9 mouse cellular contexts compared by ENCODE assay signal in the genomic region with DNA sequence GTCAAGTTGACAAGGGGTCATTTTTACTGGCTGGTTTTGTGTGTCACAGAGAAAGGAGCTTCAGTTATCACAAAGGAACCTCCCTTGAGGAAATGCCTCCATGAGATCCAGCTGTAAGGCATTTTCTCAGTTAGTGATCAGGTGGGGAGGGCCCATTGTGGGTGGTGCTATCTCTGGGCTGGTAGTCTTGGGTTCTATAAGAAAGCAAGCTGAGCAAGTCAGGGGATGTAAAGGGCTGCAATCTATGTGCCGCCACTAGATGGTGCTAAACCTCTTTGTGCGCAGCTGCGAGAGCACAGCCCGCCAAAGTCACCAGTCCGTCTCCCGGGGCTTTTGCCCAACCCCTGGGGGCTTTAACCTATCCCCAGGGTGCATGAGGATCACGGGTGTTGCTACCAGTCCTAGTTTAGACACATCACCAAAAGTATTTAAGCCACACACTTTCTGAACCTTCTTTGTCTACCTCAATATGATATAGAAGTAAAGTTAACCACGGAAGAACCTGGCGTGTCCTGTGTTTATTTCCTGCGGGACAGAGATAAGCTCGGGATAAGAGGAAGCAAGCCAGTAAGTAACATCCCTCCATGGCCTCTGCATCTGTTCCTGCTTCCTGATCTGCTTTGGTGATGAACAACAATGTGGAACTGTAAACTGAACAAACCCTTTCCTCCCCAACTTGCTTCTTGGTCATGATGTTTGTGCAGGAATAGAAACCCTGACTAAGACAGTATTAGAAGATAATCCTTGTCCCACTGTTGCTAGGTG. TPM values are rescaled to one million over a fixed set of nuclear protein-coding genes. Genes with fewer than 3 reads are reported as not detected.
A peak's percentile ranks its signal among the peaks of the same experiment; 100 is the strongest.
DNase-seq lines count a peak whose midpoint lies in the region; ATAC-seq and TF ChIP-seq lines count a peak whose summit lies in the region.
"Not testable (repeated sequence)": the region's sequence is repeated elsewhere in the genome, so short reads cannot be mapped to it uniquely, and the experiment has no call there.
"Had no signal": no experiment of that assay in that cellular context is flagged by ENCODE, and none has a peak within 500 bp of the region (broad histone marks: within the 10 kb centered on the region; RNA-seq: fewer than 3 reads in every experiment).

No protein-coding gene starts in this region.

- ATAC-seq in hindbrain, embryonic 15.5 days (ENCODE audit: low FRiP score, low read depth): peak; percentile 30; the same call in 1 of the 2 replicates

- H3K4me3 ChIP-seq in MEL (ENCODE audit: control insufficient read depth in 1 of 2, insufficient read depth in 1 of 2, low read depth in 2 of 2, low read length in 2 of 2): peak overlapping the region; percentile 53 to 65
- not testable (repeated sequence) for H3K4me3 ChIP-seq in hindbrain, embryonic 15.5 days; lung, adult 2 months (replicated peaks; ENCODE audit: extremely low read depth, low read depth, low read length); thymus, adult 2 months (ENCODE audit: control insufficient read depth, insufficient read depth, low read length)

- H3K27ac ChIP-seq in MEL (ENCODE audit: control insufficient read depth, low read depth, low read length): peak overlapping the region; percentile 7; the same call in 1 of the 2 replicates
- not testable (repeated sequence) for H3K27ac ChIP-seq in hindbrain, embryonic 15.5 days (replicated peaks); thymus, adult 2 months (ENCODE audit: control insufficient read depth, insufficient read depth, low read length)

- peak in 2 of 3 experiments; percentile 47 to 57; a peak in 4 of 6 replicates for TF ChIP-seq CTCF in MEL (IDR thresholded peaks at IDR 0.05 in 2 of 3, conservative IDR thresholded peaks at IDR 0.05 in 1 of 3; ENCODE audit: control insufficient read depth in 1 of 3, insufficient read depth in 1 of 3, low read depth in 2 of 3, low read length in 3 of 3, poor library complexity in 1 of 3, severe bottlenecking in 1 of 3)
- TF ChIP-seq CTCF in lung, adult 2 months (IDR thresholded peaks at IDR 0.05; ENCODE audit: insufficient read depth, low read length): peak; percentile 23; the same call in 1 of the 2 replicates
- TF ChIP-seq CTCF in thymus, adult 2 months (IDR thresholded peaks at IDR 0.05; ENCODE audit: borderline replicate concordance, control insufficient read depth, extremely low read depth, insufficient read depth, low read length, poor library complexity): not testable (repeated sequence)

- peak; percentile 83 for DNase-seq in MEL (ENCODE audit: low read depth, low spot score)
- peak; percentile 78 to 84 for DNase-seq in cerebellum, postnatal 25 days
- DNase-seq in gastrocnemius, adult 8-10 months (ENCODE audit: low spot score in 2 of 2): peak; percentile 36 to 47
- peak; percentile 78 to 79 for DNase-seq in layer of hippocampus, postnatal 10 days (ENCODE audit: low spot score in 2 of 2)
- DNase-seq in lung, adult 2 months: peak; percentile 60
- peak; percentile 31 for DNase-seq in ovary, adult 18-20 months (ENCODE audit: low spot score)
- peak; percentile 64 for DNase-seq in thymus, adult 2 months

- H3K9me3 ChIP-seq in MEL (replicated peaks; ENCODE audit: insufficient read depth, low read length); hindbrain, embryonic 15.5 days: not testable (repeated sequence)

- H3K4me2 ChIP-seq in hindbrain, embryonic 15.5 days: peak overlapping the region; percentile 44

- not testable (repeated sequence) for H3K4me1 ChIP-seq in MEL (ENCODE audit: control insufficient read depth in 1 of 2, insufficient read depth in 2 of 2, low read length in 2 of 2); hindbrain, embryonic 15.5 days (replicated peaks); lung, adult 2 months (ENCODE audit: control insufficient read depth, insufficient read depth, low read length); thymus, adult 2 months (replicated peaks; ENCODE audit: control insufficient read depth, insufficient read depth, low read length)

- not testable (repeated sequence) for TF ChIP-seq EP300 in MEL (IDR thresholded peaks at IDR 0.05; ENCODE audit: low read depth in 1 of 2, low read length in 2 of 2)

- H3K27me3 ChIP-seq in MEL (ENCODE audit: control insufficient read depth in 1 of 2, insufficient read depth in 2 of 2, low read length in 2 of 2); hindbrain, embryonic 15.5 days; thymus, adult 2 months (ENCODE audit: control insufficient read depth, insufficient read depth, low read length): not testable (repeated sequence)

- H3K36me3 ChIP-seq in MEL (ENCODE audit: control insufficient read depth in 1 of 2, insufficient read depth in 2 of 2, low read length in 2 of 2); hindbrain, embryonic 15.5 days; thymus, adult 2 months (ENCODE audit: control insufficient read depth, insufficient read depth, low read length): not testable (repeated sequence)

- peak; percentile 41 for TF ChIP-seq RAD21 in MEL (IDR thresholded peaks at IDR 0.05; ENCODE audit: low read depth, low read length)

- H3K79me2 ChIP-seq in MEL (ENCODE audit: control insufficient read depth, insufficient read depth, low read length, poor library complexity): not testable (repeated sequence)

- peak overlapping the region; percentile 44 for H3K9ac ChIP-seq in MEL (ENCODE audit: control insufficient read depth, low read depth, low read length, poor library complexity, severe bottlenecking)
- H3K9ac ChIP-seq in hindbrain, embryonic 15.5 days: not testable (repeated sequence)

- not testable (repeated sequence) for TF ChIP-seq POLR2A in MEL (IDR thresholded peaks at IDR 0.05; ENCODE audit: control insufficient read depth in 1 of 2, insufficient read depth in 1 of 2, low read depth in 1 of 2, low read length in 2 of 2, poor library complexity in 1 of 2); lung, adult 2 months (IDR thresholded peaks at IDR 0.05; ENCODE audit: borderline replicate concordance, extremely low read depth, low read depth, low read length); thymus, adult 2 months (IDR thresholded peaks at IDR 0.05; ENCODE audit: control insufficient read depth, extremely low read depth, insufficient read depth, low read length, poor library complexity)

- WGBS in hindbrain, embryonic 15.5 days: 10% methylated on average over 11 of the region's 11 CpGs
- WGBS in lung, adult 2 months: 4% methylated on average over 11 of the region's 11 CpGs
- WGBS in thymus, adult 2 months: 6% methylated on average over 11 of the region's 11 CpGs

TF ChIP-seq in MEL, 35 proteins besides CTCF, POLR2A, EP300 and RAD21 (continues in another document):
- TF ChIP-seq SMC3 (IDR thresholded peaks at IDR 0.05; ENCODE audit: low read depth, low read length) (peak; percentile 24; the same call in 1 of the 2 replicates), NRF1 (IDR thresholded peaks at IDR 0.05; ENCODE audit: insufficient read depth, low read depth, low read length, poor library complexity, severe bottlenecking) (peak; percentile 60)

RNA-seq across cellular contexts. Expression of gene Gpr35, which starts 6.1 kb away (rescaled TPM):
- total RNA-seq in MEL (2012; rRNA removed): not detected in 2 replicates
- under 1 TPM in 1 of 2 experiments, not detected in 1; 0.22 TPM for polyA plus RNA-seq in MEL (2012; ENCODE audit: insufficient read depth in 1 of 2, insufficient read length in 2 of 2, low read depth in 1 of 2, low replicate concordance in 2 of 2, missing spikeins in 1 of 2)
- total RNA-seq in gastrocnemius, adult 8-10 months (2022): under 1 TPM in 2 of 4 experiments, not detected in 2; 0.13 to 0.29 TPM
- polyA plus RNA-seq in hindbrain, embryonic 15.5 days (2015; fragmentation: Nextera tagmentation; extraction: Ambion mirVana): 0.54 and 0.79 TPM in 2 replicates
- total RNA-seq in layer of hippocampus, postnatal 10 days (2021): under 1 TPM; 0.11 to 0.78 TPM
- polyA plus RNA-seq in lung, adult 2 months (2012; rRNA removed): 5.5 and 8.2 TPM in 2 replicates
- 6.0 and 8.9 TPM in 2 replicates for polyA plus RNA-seq in thymus, adult 2 months (2012; rRNA removed)

RNA-seq across cellular contexts. Expression of gene Capn10, which starts 22.6 kb away (rescaled TPM):
- 30.5 and 30.7 TPM in 2 replicates for total RNA-seq in MEL (2012; rRNA removed)
- 10 to 100 TPM in 1 of 2 experiments, not detected in 1; 43.3 TPM for polyA plus RNA-seq in MEL (2012; ENCODE audit: insufficient read depth in 1 of 2, insufficient read length in 2 of 2, low read depth in 1 of 2, low replicate concordance in 2 of 2, missing spikeins in 1 of 2)
- 1 to 10 TPM; 4.4 to 6.1 (median 5.0) TPM for total RNA-seq in gastrocnemius, adult 8-10 months (2022)
- 59.2 and 62.3 TPM in 2 replicates for polyA plus RNA-seq in hindbrain, embryonic 15.5 days (2015; fragmentation: Nextera tagmentation; extraction: Ambion mirVana)
- 10 to 100 TPM; 50.7 to 55.1 TPM for total RNA-seq in layer of hippocampus, postnatal 10 days (2021)
- 26.8 and 27.3 TPM in 2 replicates for polyA plus RNA-seq in lung, adult 2 months (2012; rRNA removed)
- polyA plus RNA-seq in thymus, adult 2 months (2012; rRNA removed): 39.9 and 42.5 TPM in 2 replicates

RNA-seq across cellular contexts. Expression of gene Rnpepl1, which starts 46.2 kb away (rescaled TPM):
- total RNA-seq in MEL (2012; rRNA removed): 25.2 and 31.1 TPM in 2 replicates
- polyA plus RNA-seq in MEL (2012; ENCODE audit: insufficient read depth in 1 of 2, insufficient read length in 2 of 2, low read depth in 1 of 2, low replicate concordance in 2 of 2, missing spikeins in 1 of 2): 10 to 100 TPM in 1 of 2 experiments, not detected in 1; 91.0 TPM
- 10 to 100 TPM; 62.6 to 75.8 (median 72.8) TPM for total RNA-seq in gastrocnemius, adult 8-10 months (2022)
- polyA plus RNA-seq in hindbrain, embryonic 15.5 days (2015; fragmentation: Nextera tagmentation; extraction: Ambion mirVana): 30.4 and 36.2 TPM in 2 replicates
- total RNA-seq in layer of hippocampus, postnatal 10 days (2021): 10 to 100 TPM; 41.7 to 53.5 TPM
- polyA plus RNA-seq in lung, adult 2 months (2012; rRNA removed): 249 and 277 TPM in 2 replicates
- 440 and 540 TPM in 2 replicates for polyA plus RNA-seq in thymus, adult 2 months (2012; rRNA removed)

RNA-seq across cellular contexts. Expression of gene Aqp12, which starts 49.4 kb away (rescaled TPM):
- total RNA-seq in MEL (2012; rRNA removed): not detected in 2 replicates
- polyA plus RNA-seq in MEL (2012; ENCODE audit: insufficient read depth in 1 of 2, insufficient read length in 2 of 2, low read depth in 1 of 2, low replicate concordance in 2 of 2, missing spikeins in 1 of 2): not detected
- total RNA-seq in gastrocnemius, adult 8-10 months (2022): not detected
- not detected in 2 replicates for polyA plus RNA-seq in hindbrain, embryonic 15.5 days (2015; fragmentation: Nextera tagmentation; extraction: Ambion mirVana)
- total RNA-seq in layer of hippocampus, postnatal 10 days (2021): not detected
- polyA plus RNA-seq in lung, adult 2 months (2012; rRNA removed): 0.14 TPM in 1 of 2 replicates, not detected in the other
- 0.19 and 0.42 TPM in 2 replicates for polyA plus RNA-seq in thymus, adult 2 months (2012; rRNA removed)
- polyA plus RNA-seq: gonadal fat pad, adult 2 months had no signal

RNA-seq across cellular contexts. Expression of gene Dusp28, which starts 50.0 kb away (rescaled TPM):
- total RNA-seq in MEL (2012; rRNA removed): 10.1 and 11.9 TPM in 2 replicates
- polyA plus RNA-seq in MEL (2012; ENCODE audit: insufficient read depth in 1 of 2, insufficient read length in 2 of 2, low read depth in 1 of 2, low replicate concordance in 2 of 2, missing spikeins in 1 of 2): 10 to 100 TPM in 1 of 2 experiments, not detected in 1; 12.0 TPM
- total RNA-seq in gastrocnemius, adult 8-10 months (2022): 10 to 100 TPM; 26.2 to 30.7 (median 27.3) TPM
- 16.6 and 17.3 TPM in 2 replicates for polyA plus RNA-seq in hindbrain, embryonic 15.5 days (2015; fragmentation: Nextera tagmentation; extraction: Ambion mirVana)
- total RNA-seq in layer of hippocampus, postnatal 10 days (2021): 1 to 10 TPM; 8.3 to 9.6 TPM
- 21.9 and 27.1 TPM in 2 replicates for polyA plus RNA-seq in lung, adult 2 months (2012; rRNA removed)
- 69.4 and 73.5 TPM in 2 replicates for polyA plus RNA-seq in thymus, adult 2 months (2012; rRNA removed)

Comparison
In these comparisons a context has a peak if more than half of its experiments do, and no peak if none do; other contexts are left out.
1. DNase-seq: peak in every context shown above with its lines; median percentile 83 in MEL; 81 in cerebellum, postnatal 25 days; 78 in layer of hippocampus, postnatal 10 days; 64 in thymus, adult 2 months; 60 in lung, adult 2 months; 42 in gastrocnemius, adult 8-10 months; 31 in ovary, adult 18-20 months.